Mouse (Mus musculus) lung, embryonic 15.5 days (tissue): ENCODE measurements around the gene Slit3. TPM values are rescaled to one million over a fixed set of nuclear protein-coding genes. Genes with fewer than 3 reads are reported as not detected.
A peak's percentile ranks its signal among the peaks of the same experiment; 100 is the strongest.

ENCODE experiments used
- ATAC-seq: fragments of 200-750 bp; cut with Nextera tagmentation; 2 replicates; pipeline ENCODE4 v1.8.0; 2017; ENCODE audit warnings: moderate number of reproducible peaks, borderline replicate concordance; ENCODE audit not compliant: low FRiP score, low TSS enrichment; ENCODE audit errors: extremely low read depth
- H3K27ac ChIP-seq: fragments of 300-500 bp; sonication (generic); 2 replicates; pipeline ENCODE4 v1.5.1; 2015; ENCODE audit warnings: moderate library complexity, mild to moderate bottlenecking, inconsistent platforms
- H3K27me3 ChIP-seq: fragments of 300-500 bp; sonication (generic); 2 replicates; pipeline ENCODE4 v1.6.1; 2015; ENCODE audit warnings: inconsistent platforms
- H3K36me3 ChIP-seq: fragments of 300-500 bp; sonication (generic); 2 replicates; pipeline ENCODE4 v1.6.1; 2015; ENCODE audit warnings: inconsistent platforms
- H3K4me1 ChIP-seq: fragments of 300-500 bp; sonication (generic); 2 replicates; pipeline ENCODE4 v1.6.1; 2015; ENCODE audit warnings: inconsistent platforms
- H3K4me2 ChIP-seq: fragments of 300-500 bp; sonication (generic); 2 replicates; pipeline ENCODE4 v1.6.1; 2015; ENCODE audit warnings: inconsistent platforms, mild to moderate bottlenecking, moderate library complexity
- H3K4me3 ChIP-seq: fragments of 300-500 bp; sonication (generic); 2 replicates; pipeline ENCODE4 v1.5.1; 2015; ENCODE audit warnings: mild to moderate bottlenecking, inconsistent platforms
- H3K9ac ChIP-seq: fragments of 300-500 bp; sonication (generic); 2 replicates; pipeline ENCODE4 v1.6.1; 2015; ENCODE audit warnings: inconsistent platforms
- H3K9me3 ChIP-seq: fragments of 300-500 bp; sonication (generic); 2 replicates; pipeline ENCODE4 v1.6.1; 2016; ENCODE audit warnings: inconsistent platforms
- WGBS: fragments of 180-500 bp; shearing (Covaris S2); methylation state at CpG from one replicate; pipeline ENCODE4 v1.1.7; 2015; 5-methylcytosine and 5-hydroxymethylcytosine counted together
- polyA plus RNA-seq: library from polyadenylated mRNA; unstranded; fragments of >200 nt; fragmentation: Nextera tagmentation; extraction: Ambion mirVana; gene quantifications from 2 replicates; pipeline ENCODE4 v1.2.1, GENCODE M21; 2015

The Slit3 gene
- polyA plus RNA-seq, 1 experiment from 2014 or later: 21.4 TPM

GRCm38 (mm10) chr11:35393815-35394214, 272.8 kb downstream of the Slit3 start:
- Histone ChIP-seq H3K27me3 (no peaks in the 10 kb centered on the region), H3K27ac (no peak overlapping the region), H3K4me2 (no peak overlapping the region), H3K4me1 (no peaks in the 10 kb centered on the region), H3K4me3 (no peak overlapping the region), H3K9me3 (no peaks in the 10 kb centered on the region), H3K9ac (no peak overlapping the region), H3K36me3 (no peaks in the 10 kb centered on the region)
- ATAC-seq: no peak
- WGBS: 52% methylated on average over 5 of the region's 5 CpGs

- no peak overlapping the region for H3K4me3 ChIP-seq
- no peaks in the 10 kb centered on the region for H3K4me1 ChIP-seq
- H3K9ac ChIP-seq: no peak overlapping the region
- no peaks in the 10 kb centered on the region for H3K36me3 ChIP-seq
- no peaks in the 10 kb centered on the region for H3K27me3 ChIP-seq
- no peak overlapping the region for H3K27ac ChIP-seq
- 33% methylated on average over 8 of the region's 8 CpGs for WGBS
- H3K4me2 ChIP-seq: no peak overlapping the region
- peak; percentile 61; the same call in 1 of the 2 replicates for ATAC-seq
- H3K9me3 ChIP-seq: no peaks in the 10 kb centered on the region
Observed at GRCm38 (mm10) chr11:35395376-35395775, 274.4 kb downstream of the Slit3 start.

- 70% methylated on average over 5 of the region's 5 CpGs for WGBS
- H3K27ac ChIP-seq: no peak overlapping the region
- no peak for ATAC-seq
Observed at GRCm38 (mm10) chr11:35398353-35398752, 277.3 kb downstream of the Slit3 start.

GRCm38 (mm10) chr11:35403516-35403915, 282.5 kb downstream of the Slit3 start:
- no peak overlapping the region for H3K4me3 ChIP-seq
- H3K27me3 ChIP-seq: peaks cover 6% of the 10 kb centered on the region; the same call in 1 of the 2 replicates
- no peak for ATAC-seq
- H3K9me3 ChIP-seq: no peaks in the 10 kb centered on the region
- peaks cover 21% of the 10 kb centered on the region for H3K4me1 ChIP-seq
- H3K36me3 ChIP-seq: no peaks in the 10 kb centered on the region
- H3K27ac ChIP-seq: no peak overlapping the region
- WGBS: 66% methylated on average over 9 of the region's 9 CpGs
- H3K9ac ChIP-seq: no peak overlapping the region
- no peak overlapping the region for H3K4me2 ChIP-seq

More at GRCm38 (mm10) chr11:35398353-35398752, 277.3 kb downstream of the Slit3 start:
- Histone ChIP-seq H3K4me1 (no peaks in the 10 kb centered on the region), H3K27me3 (peaks cover 3% of the 10 kb centered on the region; the same call in 1 of the 2 replicates), H3K9me3 (no peaks in the 10 kb centered on the region), H3K4me2 (no peak overlapping the region), H3K4me3 (no peak overlapping the region), H3K9ac (no peak overlapping the region), H3K36me3 (no peaks in the 10 kb centered on the region)

GRCm38 (mm10) chr11:35406045-35406444, 285.0 kb downstream of the Slit3 start:
- no peak overlapping the region; the same call in 1 of the 2 replicates for H3K9ac ChIP-seq
- peaks cover 6% of the 10 kb centered on the region; the same call in 1 of the 2 replicates for H3K27me3 ChIP-seq
- H3K4me3 ChIP-seq: no peak overlapping the region
- WGBS: 28% methylated on average over 3 of the region's 3 CpGs
- H3K27ac ChIP-seq: 0 out of 2 replicates have a peak overlapping the region, but pooled peaks have one; percentile 42
- no peaks in the 10 kb centered on the region for H3K36me3 ChIP-seq
- H3K9me3 ChIP-seq: no peaks in the 10 kb centered on the region
- ATAC-seq: no peak; the same call in 1 of the 2 replicates
- peaks cover 21% of the 10 kb centered on the region for H3K4me1 ChIP-seq
- H3K4me2 ChIP-seq: no peak overlapping the region

GRCm38 (mm10) chr11:35406522-35406921, 285.5 kb downstream of the Slit3 start:
- Histone ChIP-seq H3K9me3 (no peaks in the 10 kb centered on the region), H3K9ac (no peak overlapping the region), H3K27me3 (peaks cover 6% of the 10 kb centered on the region; the same call in 1 of the 2 replicates), H3K4me3 (no peak overlapping the region), H3K27ac (peak overlapping the region; percentile 42; the same call in 1 of the 2 replicates), H3K36me3 (no peaks in the 10 kb centered on the region), H3K4me1 (peaks cover 21% of the 10 kb centered on the region), H3K4me2 (no peak overlapping the region)
- WGBS: 51% methylated on average over 6 of the region's 6 CpGs
- peak; percentile 62 for ATAC-seq

- Histone ChIP-seq H3K27ac (peak overlapping the region; percentile 42; the same call in 1 of the 2 replicates), H3K9ac (no peak overlapping the region), H3K4me3 (no peak overlapping the region), H3K36me3 (no peaks in the 10 kb centered on the region), H3K27me3 (peaks cover 6% of the 10 kb centered on the region; the same call in 1 of the 2 replicates), H3K4me1 (peaks cover 21% of the 10 kb centered on the region), H3K4me2 (no peak overlapping the region), H3K9me3 (no peaks in the 10 kb centered on the region)
- ATAC-seq: peak; percentile 55; the same call in 1 of the 2 replicates
- WGBS: 41% methylated on average over 12 of the region's 12 CpGs
Observed at GRCm38 (mm10) chr11:35407341-35408154, 286.5 kb downstream of the Slit3 start.

- ATAC-seq: no peak
- Histone ChIP-seq H3K4me1 (peaks cover 26% of the 10 kb centered on the region), H3K27me3 (no peaks in the 10 kb centered on the region), H3K36me3 (no peaks in the 10 kb centered on the region), H3K9ac (no peak overlapping the region), H3K9me3 (no peaks in the 10 kb centered on the region), H3K27ac (no peak overlapping the region), H3K4me3 (no peak overlapping the region), H3K4me2 (no peak overlapping the region)
- WGBS: 63% methylated on average over 3 of the region's 3 CpGs
Observed at GRCm38 (mm10) chr11:35410431-35410830, 289.4 kb downstream of the Slit3 start.

- H3K36me3 ChIP-seq: no peaks in the 10 kb centered on the region
- no peak overlapping the region for H3K4me2 ChIP-seq
- ATAC-seq: no peak
- peaks cover 51% of the 10 kb centered on the region for H3K4me1 ChIP-seq
- H3K9me3 ChIP-seq: no peaks in the 10 kb centered on the region
- 0 out of 2 replicates have a peak overlapping the region, but pooled peaks have one; percentile 12 for H3K27ac ChIP-seq
- WGBS: 54% methylated on average over 9 of the region's 9 CpGs
- H3K4me3 ChIP-seq: no peak overlapping the region
- H3K27me3 ChIP-seq: no peaks in the 10 kb centered on the region
- no peak overlapping the region for H3K9ac ChIP-seq
Observed at GRCm38 (mm10) chr11:35415768-35416401, 294.9 kb downstream of the Slit3 start.

GRCm38 (mm10) chr11:35416402-35417093, 295.5 kb downstream of the Slit3 start:
- H3K4me1 ChIP-seq: peaks cover 58% of the 10 kb centered on the region
- WGBS: 63% methylated on average over 14 of the region's 14 CpGs
- 0 out of 2 replicates have a peak overlapping the region, but pooled peaks have one; percentile 12 for H3K27ac ChIP-seq
- H3K9me3 ChIP-seq: no peaks in the 10 kb centered on the region
- no peaks in the 10 kb centered on the region for H3K36me3 ChIP-seq
- H3K4me3 ChIP-seq: no peak overlapping the region
- H3K4me2 ChIP-seq: no peak overlapping the region
- ATAC-seq: no peak
- no peak overlapping the region for H3K9ac ChIP-seq
- H3K27me3 ChIP-seq: no peaks in the 10 kb centered on the region

- no peaks in the 10 kb centered on the region for H3K9me3 ChIP-seq
- no peak overlapping the region for H3K9ac ChIP-seq
- 33% methylated on average over 13 of the region's 13 CpGs for WGBS
- H3K4me2 ChIP-seq: no peak overlapping the region
- peaks cover 65% of the 10 kb centered on the region for H3K4me1 ChIP-seq
- H3K4me3 ChIP-seq: no peak overlapping the region
- no peak overlapping the region for H3K27ac ChIP-seq
- H3K27me3 ChIP-seq: no peaks in the 10 kb centered on the region
- H3K36me3 ChIP-seq: no peaks in the 10 kb centered on the region
- no peak for ATAC-seq
Observed at GRCm38 (mm10) chr11:35417911-35418552, 297.0 kb downstream of the Slit3 start.
